15 mouse cellular contexts compared by ENCODE assay signal in genomic region chr7:35741858-35742257, GRCm38 (mm10).
"Had no signal": no experiment of that assay in that cellular context is flagged by ENCODE, and none has a peak within 500 bp of the region (broad histone marks: within the 10 kb centered on the region; RNA-seq: fewer than 3 reads in every experiment).

No protein-coding gene starts in this region.

- H3K27me3 ChIP-seq: liver, embryonic 15.5 days; neural tube, embryonic 15.5 days had no signal

- H3K4me1 ChIP-seq: midbrain, embryonic 13.5 days; neural tube, embryonic 15.5 days had no signal

- DNase-seq: kidney, adult 9 months; kidney, postnatal 36 days; left cerebral cortex, postnatal 4 days; lung, postnatal 14 days; right cerebral cortex, adult 18-20 months; right cerebral cortex, postnatal 25 days; thymus, adult 2 months; thymus, postnatal 25 days had no signal

- H3K9me3 ChIP-seq: liver, embryonic 15.5 days; midbrain, embryonic 13.5 days; neural tube, embryonic 15.5 days had no signal

- H3K9ac ChIP-seq: liver, embryonic 15.5 days; lung, embryonic 14.5 days; midbrain, embryonic 13.5 days; neural tube, embryonic 15.5 days had no signal

- H3K4me3 ChIP-seq: liver, embryonic 15.5 days; midbrain, embryonic 13.5 days; neural tube, embryonic 15.5 days had no signal

- ATAC-seq: intestine, postnatal 0 days; midbrain, embryonic 13.5 days had no signal

- H3K27ac ChIP-seq: kidney, postnatal 0 days; liver, embryonic 15.5 days; midbrain, embryonic 13.5 days; neural tube, embryonic 15.5 days had no signal

- H3K4me2 ChIP-seq: liver, embryonic 11.5 days; liver, embryonic 15.5 days; lung, embryonic 14.5 days; midbrain, embryonic 13.5 days; neural tube, embryonic 15.5 days had no signal
